Comparison of ENCODE assay signal across 9 mouse cellular contexts in genomic region chr7:16959539-16960187, GRCm38 (mm10). TPM values are rescaled to one million over a fixed set of nuclear protein-coding genes. Genes with fewer than 3 reads are reported as not detected.
DNase-seq lines count a peak whose midpoint lies in the region; ATAC-seq and TF ChIP-seq lines count a peak whose summit lies in the region.
"Had no signal": no experiment of that assay in that cellular context is flagged by ENCODE, and none has a peak within 500 bp of the region (broad histone marks: within the 10 kb centered on the region; RNA-seq: fewer than 3 reads in every experiment).

Gene Pnmal1 (plus strand): TSS chr7:16959679.

- no peak within 1 kb of the TSS for H3K4me3 ChIP-seq in lung, embryonic 16.5 days (ENCODE audit: low read length)
- peak within 1 kb of the TSS; percentile 66 for H3K4me3 ChIP-seq in olfactory bulb, adult 2 months (ENCODE audit: insufficient read depth, low read depth, low read length)

- no peak for DNase-seq in lung, postnatal 25 days (ENCODE audit: low spot score)
- peak; percentile 88 for DNase-seq in cerebellum, postnatal 36 days
- DNase-seq in frontal cortex, postnatal 36 days (ENCODE audit: low spot score in 2 of 2): peak; percentile 90 to 96
- peak; percentile 88 to 95 for DNase-seq in left cerebral cortex, adult 9 months (ENCODE audit: low spot score in 2 of 2)
- no peak for DNase-seq in gastrocnemius, postnatal 36 days
- DNase-seq in thymus, postnatal 14 days: no peak

- TF ChIP-seq CTCF in olfactory bulb, adult 2 months (IDR thresholded peaks at IDR 0.05; ENCODE audit: insufficient read depth, low read depth, low read length): no peak

- peak; percentile 38; the same call in 1 of the 2 replicates for TF ChIP-seq POLR2A in olfactory bulb, adult 2 months (IDR thresholded peaks at IDR 0.05; ENCODE audit: insufficient read depth, low read depth, low read length)

- no peak within 1 kb of the TSS for H3K9ac ChIP-seq in lung, embryonic 16.5 days (ENCODE audit: low read length)

- H3K27ac ChIP-seq in lung, embryonic 16.5 days (ENCODE audit: low read length): no peak within 1 kb of the TSS
- H3K27ac ChIP-seq in olfactory bulb, adult 2 months (ENCODE audit: insufficient read depth, low read depth, low read length): peak within 1 kb of the TSS; percentile 91

- 22% methylated on average over 17 of the region's 17 CpGs for WGBS in lung, embryonic 16.5 days
- WGBS in olfactory bulb, adult 2 months: 11% methylated on average over 17 of the region's 17 CpGs

- H3K9me3 ChIP-seq in lung, embryonic 16.5 days (ENCODE audit: control insufficient read depth, low read length): no peaks in the 10 kb centered on the region

- no peaks in the 10 kb centered on the region for H3K4me1 ChIP-seq in lung, embryonic 16.5 days (replicated peaks; ENCODE audit: control insufficient read depth, insufficient read depth, low read length)
- H3K4me1 ChIP-seq in olfactory bulb, adult 2 months (ENCODE audit: control insufficient read depth, insufficient read depth, low read length): peaks cover 49% of the 10 kb centered on the region

- no peaks in the 10 kb centered on the region for H3K36me3 ChIP-seq in lung, embryonic 16.5 days (ENCODE audit: control insufficient read depth, insufficient read depth, low read length)

- peak; percentile 23; the same call in 1 of the 2 replicates for ATAC-seq in lung, embryonic 16.5 days (ENCODE audit: low read depth)

- no peaks in the 10 kb centered on the region; the same call in 1 of the 2 replicates for H3K27me3 ChIP-seq in lung, embryonic 16.5 days (ENCODE audit: control insufficient read depth, insufficient read depth, low read depth, low read length)

- H3K4me2 ChIP-seq in lung, embryonic 16.5 days (ENCODE audit: low read depth, low read length): no peak within 1 kb of the TSS

- intact Hi-C loops in gastrocnemius, postnatal 36 days (cut with DNase I): no loop called here

RNA-seq across cellular contexts. Expression of gene Pnmal1, which starts in this region (rescaled TPM):
- 0.20 and 0.49 TPM in 2 replicates for polyA plus RNA-seq in lung, embryonic 16.5 days (2015; fragmentation: Nextera tagmentation; extraction: Ambion mirVana)
- not detected in 2 replicates for polyA plus RNA-seq in olfactory bulb, adult 2 months (2012; ENCODE audit: insufficient read depth, insufficient read length, low replicate concordance, missing spikeins)
- not detected for total RNA-seq in gastrocnemius, postnatal 36 days (2021)
- total RNA-seq: liver, adult 2 months had no signal
- polyA plus RNA-seq: liver, adult 2 months had no signal

Comparison
In these comparisons a context has a peak if more than half of its experiments do, and no peak if none do; other contexts are left out.
1. RNA of gene Pnmal1 (polyA plus RNA-seq): not detected in olfactory bulb, adult 2 months; 0.20 to 0.49 TPM in lung, embryonic 16.5 days; every median in the first group is over 10 times any median in the second.
2. Peak in ATAC-seq in lung, embryonic 16.5 days; RNA of the gene not detected or under 1 TPM.
3. DNase-seq: peak in cerebellum, postnatal 36 days (2 of 2), frontal cortex, postnatal 36 days (2 of 2) and left cerebral cortex, adult 9 months (2 of 2); none in lung, postnatal 25 days (single experiment), gastrocnemius, postnatal 36 days (0 of 2) and thymus, postnatal 14 days (single experiment).